Mouse (Mus musculus) lung, postnatal 4 days (tissue): ENCODE measurements at regions not wholly inside any gene's neighbourhood (a gene's known extent, or its start where the extent isn't known, plus 50 kb on each side); places are given as distances from the start of the nearest gene placed in this dataset.

Experiments used
- DNase-seq, 2 experiments: peaks; one replicate each; pipeline ENCODE4 v3.0.0; 2021

- no peak for DNase-seq
Observed at GRCm38 (mm10) chr9:25951144-25951543, 469.8 kb downstream of the Eepd1 start.

- no peak for DNase-seq
Observed at GRCm38 (mm10) chr9:25959082-25959481, 477.7 kb downstream of the Eepd1 start.

- DNase-seq, result no peak
Observed at GRCm38 (mm10) chr9:25985450-25985849, 504.1 kb downstream of the Eepd1 start.

- DNase-seq, result peak in 1 of 2 experiments; percentile 8
Observed at GRCm38 (mm10) chr9:25985920-25986319, 504.6 kb downstream of the Eepd1 start.

GRCm38 (mm10) chr9:26001821-26002220 is 520.5 kb downstream of the Eepd1 start:
- no peak for DNase-seq
